Mouse (Mus musculus) ES-E14 (cell line): ENCODE measurements around the gene Gm9913.

Experiments used
- CHD2 ChIP-seq: IDR thresholded peaks from 2 replicates; pipeline ENCODE4 v1.6.1; 2014; ENCODE audit warnings: mild to moderate bottlenecking, low read depth, low read length, inconsistent platforms
- HCFC1 ChIP-seq: IDR thresholded peaks from 2 replicates; pipeline ENCODE4 v1.6.1; 2012; ENCODE audit warnings: low read length, inconsistent platforms, borderline replicate concordance; ENCODE audit not compliant: insufficient read depth
- MAFK ChIP-seq: IDR thresholded peaks from 2 replicates; pipeline ENCODE4 v1.6.1; 2014; ENCODE audit warnings: mild to moderate bottlenecking, low read depth, low read length, inconsistent platforms; ENCODE audit not compliant: insufficient read depth
- ZC3H11A ChIP-seq: IDR thresholded peaks from 2 replicates; pipeline ENCODE4 v1.6.1; 2012; ENCODE audit warnings: low read depth, mild to moderate bottlenecking, inconsistent platforms, low read length, borderline replicate concordance
- ZNF384 ChIP-seq: IDR thresholded peaks from 2 replicates; pipeline ENCODE4 v1.6.1; 2012; ENCODE audit warnings: low read depth, low read length, inconsistent platforms

- TF ChIP-seq HCFC1 (no peak), MAFK (no peak), ZC3H11A (no peak), CHD2 (no peak), ZNF384 (no peak)
Observed at GRCm38 (mm10) chr2:125505746-125506315, 942 bp downstream of the Gm9913 start.
